Mouse (Mus musculus) stomach, embryonic 15.5 days (tissue): ENCODE measurements at regions not wholly inside any gene's neighbourhood (a gene's known extent, or its start where the extent isn't known, plus 50 kb on each side); places are given as distances from the start of the nearest gene placed in this dataset.

ENCODE experiments used
- ATAC-seq: fragments of 200-750 bp; cut with Nextera tagmentation; 2 replicates; pipeline ENCODE4 v1.8.0; 2017; ENCODE audit warnings: low read depth, moderate number of reproducible peaks, moderate TSS enrichment; ENCODE audit not compliant: insufficient read depth, low FRiP score
- H3K27ac ChIP-seq: fragments of 300-500 bp; sonication (generic); 2 replicates; pipeline ENCODE4 v1.5.1; 2015; ENCODE audit warnings: mild to moderate bottlenecking, inconsistent platforms
- H3K27me3 ChIP-seq: fragments of 300-500 bp; sonication (generic); replicated peaks from 2 replicates; pipeline ENCODE4 v1.6.1; 2015; ENCODE audit warnings: inconsistent platforms
- H3K36me3 ChIP-seq: fragments of 300-500 bp; sonication (generic); 2 replicates; pipeline ENCODE4 v1.6.1; 2015; ENCODE audit warnings: inconsistent platforms
- H3K4me1 ChIP-seq: fragments of 300-500 bp; sonication (generic); 2 replicates; pipeline ENCODE4 v1.6.1; 2015; ENCODE audit warnings: inconsistent platforms
- H3K4me2 ChIP-seq: fragments of 300-500 bp; sonication (generic); 2 replicates; pipeline ENCODE4 v1.6.1; 2015; ENCODE audit warnings: mild to moderate bottlenecking, inconsistent platforms
- H3K4me3 ChIP-seq: fragments of 300-500 bp; sonication (generic); replicated peaks from 2 replicates; pipeline ENCODE4 v1.5.1; 2015; ENCODE audit warnings: inconsistent platforms
- H3K9ac ChIP-seq: fragments of 300-500 bp; sonication (generic); 2 replicates; pipeline ENCODE4 v1.6.1; 2015; ENCODE audit warnings: inconsistent platforms
- H3K9me3 ChIP-seq: fragments of 300-500 bp; sonication (generic); 2 replicates; pipeline ENCODE4 v1.6.1; 2016; ENCODE audit warnings: inconsistent platforms
- WGBS: fragments of 180-500 bp; shearing (Covaris S2); methylation state at CpG from one replicate; pipeline ENCODE4 v1.1.7; 2015; 5-methylcytosine and 5-hydroxymethylcytosine counted together

DNA sequence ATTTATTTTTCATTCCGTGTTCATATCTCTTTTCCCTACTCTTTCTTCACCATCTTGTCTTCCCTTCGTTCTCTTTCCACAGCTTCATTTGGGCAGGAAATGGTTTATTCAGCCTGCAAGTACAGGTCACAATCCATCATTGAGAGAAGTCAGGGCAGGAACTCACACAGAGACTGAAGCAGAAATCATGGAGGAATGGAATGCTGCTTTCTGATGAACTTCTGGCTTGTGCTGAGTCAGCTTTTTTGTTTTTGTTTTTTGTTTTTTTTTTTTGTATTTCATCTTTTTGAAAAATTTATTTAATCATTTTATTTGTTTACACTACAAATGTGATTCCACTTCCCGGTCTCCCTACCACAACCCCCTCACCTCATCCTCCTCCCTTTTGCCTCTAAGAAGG, 51.2 kb upstream of the Suclg2 start:
- Histone ChIP-seq H3K4me1 (no peaks in the 10 kb centered on the region), H3K27ac (no peak overlapping the region), H3K4me2 (no peak overlapping the region), H3K27me3 (no peaks in the 10 kb centered on the region), H3K9ac (no peak overlapping the region), H3K4me3 (no peak overlapping the region), H3K9me3 (no peaks in the 10 kb centered on the region), H3K36me3 (no peaks in the 10 kb centered on the region)
- WGBS: 65% methylated on average over 3 of the region's 3 CpGs
- no peak for ATAC-seq

GRCm38 (mm10) chr6:95801651-95802050, 83.1 kb upstream of the Suclg2 start:
- no peaks in the 10 kb centered on the region for H3K4me1 ChIP-seq
- H3K9ac ChIP-seq: no peak overlapping the region
- no peaks in the 10 kb centered on the region for H3K36me3 ChIP-seq
- 39% methylated on average over 6 of the region's 6 CpGs for WGBS
- H3K27ac ChIP-seq: no peak overlapping the region
- no peak for ATAC-seq
- no peaks in the 10 kb centered on the region for H3K27me3 ChIP-seq
- H3K4me3 ChIP-seq: no peak overlapping the region
- H3K4me2 ChIP-seq: no peak overlapping the region
- H3K9me3 ChIP-seq: no peaks in the 10 kb centered on the region

GRCm38 (mm10) chr6:95841502-95841901, 122.9 kb upstream of the Suclg2 start:
- 31% methylated on average over 3 of the region's 3 CpGs for WGBS
- H3K27me3 ChIP-seq: no peaks in the 10 kb centered on the region
- H3K4me3 ChIP-seq: no peak overlapping the region
- no peak overlapping the region for H3K4me2 ChIP-seq
- H3K27ac ChIP-seq: peak overlapping the region; percentile 61
- H3K9me3 ChIP-seq: no peaks in the 10 kb centered on the region
- H3K9ac ChIP-seq: no peak overlapping the region
- no peaks in the 10 kb centered on the region for H3K4me1 ChIP-seq
- no peaks in the 10 kb centered on the region for H3K36me3 ChIP-seq
- peak; percentile 78 for ATAC-seq

- Histone ChIP-seq H3K27me3 (no peaks in the 10 kb centered on the region), H3K27ac (no peak overlapping the region), H3K4me3 (no peak overlapping the region), H3K4me1 (no peaks in the 10 kb centered on the region), H3K9ac (no peak overlapping the region), H3K4me2 (no peak overlapping the region), H3K9me3 (no peaks in the 10 kb centered on the region), H3K36me3 (no peaks in the 10 kb centered on the region)
- ATAC-seq: no peak
- WGBS: 15% methylated on average over 1 of the region's 1 CpGs
These were observed 127.9 kb upstream of the Suclg2 start for GRCm38 (mm10) chr6:95846536-95846935.

- no peak for ATAC-seq
- Histone ChIP-seq H3K36me3 (no peaks in the 10 kb centered on the region), H3K9me3 (no peaks in the 10 kb centered on the region), H3K27me3 (no peaks in the 10 kb centered on the region), H3K4me3 (no peak overlapping the region), H3K27ac (no peak overlapping the region), H3K4me2 (no peak overlapping the region), H3K4me1 (no peaks in the 10 kb centered on the region), H3K9ac (no peak overlapping the region)
- 77% methylated on average over 6 of the region's 6 CpGs for WGBS
These were observed 156.9 kb upstream of the Suclg2 start for GRCm38 (mm10) chr6:95875463-95875862.

DNA sequence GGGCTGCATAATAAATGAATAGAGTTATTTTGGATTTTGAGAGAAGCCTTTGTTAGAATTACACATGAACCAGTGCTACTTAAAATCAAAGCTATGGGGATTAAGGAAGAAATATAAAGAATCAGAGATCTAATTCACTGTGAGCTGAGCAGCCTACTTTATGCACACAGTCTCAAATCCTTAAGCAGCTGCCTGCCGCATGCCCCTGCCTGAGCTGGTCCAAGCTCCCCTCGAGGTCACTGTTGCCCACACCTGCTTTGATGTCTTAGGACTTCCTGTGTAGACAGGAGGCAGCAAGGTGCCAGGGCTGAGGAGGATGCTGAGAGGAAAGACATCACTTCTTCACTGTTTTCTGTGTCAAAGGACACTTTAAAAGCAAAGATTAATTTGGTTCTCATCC, 157.7 kb upstream of the Suclg2 start:
- WGBS: 37% methylated on average over 2 of the region's 2 CpGs
- H3K4me2 ChIP-seq: no peak overlapping the region
- H3K4me1 ChIP-seq: no peaks in the 10 kb centered on the region
- no peak overlapping the region for H3K27ac ChIP-seq
- no peaks in the 10 kb centered on the region for H3K9me3 ChIP-seq
- no peak overlapping the region for H3K9ac ChIP-seq
- no peaks in the 10 kb centered on the region for H3K27me3 ChIP-seq
- H3K4me3 ChIP-seq: no peak overlapping the region
- H3K36me3 ChIP-seq: no peaks in the 10 kb centered on the region
- ATAC-seq: no peak

DNA sequence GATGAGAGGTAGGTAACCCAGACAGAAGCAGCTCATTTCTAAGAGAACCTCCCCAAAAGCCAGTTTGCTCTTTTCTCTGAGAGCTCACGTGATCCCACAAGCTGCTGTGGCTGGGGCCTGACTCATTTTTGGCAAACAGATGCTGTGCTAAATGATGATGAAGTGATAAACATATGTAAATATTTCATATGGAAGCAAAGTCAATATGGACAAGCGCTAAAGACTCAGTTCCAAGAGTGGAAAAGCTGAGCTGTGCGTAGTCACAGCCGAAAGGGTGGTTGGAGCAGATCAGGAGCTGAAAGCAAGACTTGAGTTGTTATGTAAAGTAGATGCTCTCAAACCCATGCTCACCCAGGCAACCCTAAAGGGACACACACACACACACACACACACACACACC, 168.0 kb upstream of the Suclg2 start:
- Histone ChIP-seq H3K27ac (no peak overlapping the region), H3K4me2 (no peak overlapping the region), H3K4me1 (no peaks in the 10 kb centered on the region), H3K36me3 (no peaks in the 10 kb centered on the region), H3K9ac (no peak overlapping the region), H3K4me3 (no peak overlapping the region), H3K27me3 (no peaks in the 10 kb centered on the region), H3K9me3 (no peaks in the 10 kb centered on the region)
- WGBS: 55% methylated on average over 4 of the region's 4 CpGs
- ATAC-seq: no peak

- Histone ChIP-seq H3K4me1 (no peaks in the 10 kb centered on the region), H3K36me3 (no peaks in the 10 kb centered on the region), H3K9me3 (no peaks in the 10 kb centered on the region), H3K9ac (no peak overlapping the region), H3K4me2 (no peak overlapping the region), H3K27me3 (no peaks in the 10 kb centered on the region), H3K4me3 (no peak overlapping the region), H3K27ac (no peak overlapping the region)
- no peak for ATAC-seq
- 82% methylated on average over 2 of the region's 2 CpGs for WGBS
These were observed 184.0 kb upstream of the Suclg2 start for GRCm38 (mm10) chr6:95902551-95902950.

GRCm38 (mm10) chr6:95904085-95904633, 185.6 kb upstream of the Suclg2 start:
- Histone ChIP-seq H3K27ac (no peak overlapping the region), H3K9me3 (no peaks in the 10 kb centered on the region), H3K9ac (no peak overlapping the region), H3K4me3 (no peak overlapping the region), H3K4me1 (no peaks in the 10 kb centered on the region), H3K4me2 (no peak overlapping the region), H3K36me3 (no peaks in the 10 kb centered on the region), H3K27me3 (no peaks in the 10 kb centered on the region)
- ATAC-seq: no peak
- WGBS: 48% methylated on average over 10 of the region's 10 CpGs

DNA sequence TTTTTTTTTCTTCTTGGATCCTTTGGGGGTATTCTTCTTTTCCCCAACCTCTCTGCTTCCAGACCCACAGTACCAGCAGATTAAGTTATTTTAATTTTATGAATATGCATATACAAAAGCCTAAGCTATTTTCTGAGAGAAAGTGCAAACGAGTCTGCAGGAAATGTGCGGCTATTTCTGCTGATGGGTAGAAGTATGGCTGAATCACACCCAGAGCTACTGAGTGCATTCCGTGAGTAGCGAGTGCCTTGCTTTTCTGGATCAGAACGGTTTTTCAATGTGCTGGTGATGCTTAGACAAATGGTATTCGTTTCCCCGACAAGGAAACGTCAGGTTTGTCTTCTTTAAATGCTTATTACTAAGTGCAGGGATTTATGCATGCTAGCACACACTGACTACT, 186.5 kb upstream of the Suclg2 start:
- Histone ChIP-seq H3K36me3 (no peaks in the 10 kb centered on the region), H3K9me3 (no peaks in the 10 kb centered on the region), H3K4me3 (no peak overlapping the region), H3K4me2 (no peak overlapping the region), H3K27ac (no peak overlapping the region), H3K4me1 (no peaks in the 10 kb centered on the region), H3K27me3 (no peaks in the 10 kb centered on the region), H3K9ac (no peak overlapping the region)
- no peak for ATAC-seq
- 80% methylated on average over 8 of the region's 8 CpGs for WGBS

DNA sequence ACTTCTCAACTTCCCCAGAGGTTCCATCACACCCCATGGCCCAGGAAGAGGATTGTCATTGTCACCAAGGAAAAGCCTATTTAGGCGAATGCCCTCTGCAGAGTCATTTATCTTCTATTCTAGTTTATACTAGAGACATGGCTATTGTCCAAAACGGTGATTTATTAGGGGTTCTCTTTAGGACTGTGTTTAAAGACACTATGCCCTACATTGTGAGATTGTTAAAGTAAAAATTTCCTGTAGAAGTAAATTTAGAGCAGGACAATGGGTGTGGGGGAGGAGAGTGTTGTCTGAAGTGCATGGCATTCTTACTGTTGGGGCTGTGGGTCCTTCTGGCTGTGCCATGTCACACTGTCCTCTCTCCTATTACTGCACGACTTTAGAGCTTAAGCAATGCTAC, 191.2 kb upstream of the Fam19a1 start:
- Histone ChIP-seq H3K9me3 (no peaks in the 10 kb centered on the region), H3K36me3 (no peaks in the 10 kb centered on the region), H3K9ac (no peak overlapping the region), H3K4me2 (no peak overlapping the region), H3K27me3 (no peaks in the 10 kb centered on the region), H3K4me3 (no peak overlapping the region), H3K27ac (no peak overlapping the region), H3K4me1 (no peaks in the 10 kb centered on the region)
- no peak for ATAC-seq
- 27% methylated on average over 3 of the region's 3 CpGs for WGBS

- no peak overlapping the region for H3K4me2 ChIP-seq
- H3K9me3 ChIP-seq: no peaks in the 10 kb centered on the region
- no peaks in the 10 kb centered on the region for H3K4me1 ChIP-seq
- H3K36me3 ChIP-seq: no peaks in the 10 kb centered on the region
- ATAC-seq: no peak
- no peak overlapping the region for H3K9ac ChIP-seq
- WGBS: 33% methylated on average over 1 of the region's 1 CpGs
- no peaks in the 10 kb centered on the region for H3K27me3 ChIP-seq
- no peak overlapping the region for H3K27ac ChIP-seq
- H3K4me3 ChIP-seq: no peak overlapping the region
These were observed 178.4 kb upstream of the Fam19a1 start for GRCm38 (mm10) chr6:95934561-95934960.

DNA sequence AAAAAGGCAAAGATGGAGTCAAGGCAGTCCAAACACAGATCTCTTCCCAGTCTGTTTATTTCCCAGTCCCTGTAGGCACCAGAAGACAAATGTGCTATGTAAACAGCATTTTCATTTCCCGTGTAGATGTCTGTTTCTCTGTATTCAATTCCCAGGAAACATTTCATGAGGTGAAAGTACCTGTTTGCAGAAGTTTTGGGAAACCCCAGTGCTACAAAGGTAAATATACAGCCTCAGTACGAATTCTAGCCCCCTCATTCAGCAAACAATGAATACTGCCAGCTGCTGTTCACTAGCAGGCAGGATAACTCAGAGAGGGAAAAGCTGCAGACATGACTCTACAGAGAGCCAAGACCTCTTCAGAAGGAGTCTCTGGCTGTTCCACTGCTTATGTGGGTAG, 176.4 kb upstream of the Fam19a1 start:
- H3K4me3 ChIP-seq: no peak overlapping the region
- no peak overlapping the region for H3K27ac ChIP-seq
- ATAC-seq: no peak
- H3K27me3 ChIP-seq: no peaks in the 10 kb centered on the region
- no peaks in the 10 kb centered on the region for H3K36me3 ChIP-seq
- 19% methylated on average over 2 of the region's 2 CpGs for WGBS
- no peaks in the 10 kb centered on the region for H3K4me1 ChIP-seq
- H3K4me2 ChIP-seq: no peak overlapping the region
- H3K9me3 ChIP-seq: no peaks in the 10 kb centered on the region
- H3K9ac ChIP-seq: no peak overlapping the region
